8 mouse cellular contexts compared by ENCODE assay signal in the genomic region with DNA sequence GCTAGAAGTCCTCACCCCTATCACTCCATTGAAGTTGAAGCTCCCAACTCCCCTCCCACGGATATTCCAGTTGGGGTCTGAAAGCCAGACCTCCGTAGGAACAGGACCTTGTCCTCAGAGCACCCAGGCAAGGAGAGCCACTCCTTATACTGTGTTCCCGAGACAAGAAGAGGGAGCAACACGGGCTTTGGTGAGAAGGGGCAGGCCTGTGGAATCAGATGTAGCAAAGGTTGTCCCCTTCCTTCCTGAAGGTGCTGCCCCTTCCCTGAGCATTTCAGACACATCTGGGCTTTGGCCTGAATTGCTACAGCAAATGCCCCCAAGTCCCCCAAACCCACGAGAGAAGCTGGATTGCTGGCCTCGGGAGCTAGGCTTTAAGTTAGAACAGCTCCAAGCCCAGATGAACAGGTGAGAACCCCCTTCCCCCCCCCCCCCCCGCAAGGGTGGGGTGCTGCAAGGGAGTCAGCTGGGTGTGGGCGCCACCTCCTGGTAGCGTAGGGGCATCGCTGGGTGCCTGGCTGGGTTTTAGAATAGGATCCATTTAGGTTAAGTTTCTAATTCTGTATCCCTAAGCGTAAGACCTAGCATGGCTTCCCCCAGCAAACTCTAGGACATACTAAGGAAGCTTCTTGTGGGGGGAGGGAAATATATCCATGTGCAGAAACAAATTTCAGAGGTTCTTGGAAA. TPM values are rescaled to one million over a fixed set of nuclear protein-coding genes. Genes with fewer than 3 reads are reported as not detected.
DNase-seq lines count a peak whose midpoint lies in the region; ATAC-seq lines count a peak whose summit lies in the region.

No protein-coding gene starts in this region.

- H3K27ac ChIP-seq in liver, embryonic 16.5 days (ENCODE audit: low read length), result no peak overlapping the region

- peak; percentile 77 for ATAC-seq in CD4-positive, CD25-positive, alpha-beta regulatory T cell, adult 4 months
- ATAC-seq in liver, embryonic 16.5 days (ENCODE audit: low read depth), result peak; percentile 47

- H3K4me1 ChIP-seq in liver, embryonic 16.5 days (ENCODE audit: control insufficient read depth, low read depth, low read length), result peaks cover 15% of the 10 kb centered on the region

- H3K36me3 ChIP-seq in liver, embryonic 16.5 days (ENCODE audit: control insufficient read depth, insufficient read depth), result peaks cover 3% of the 10 kb centered on the region; the same call in 1 of the 2 replicates

- no peak overlapping the region for H3K9ac ChIP-seq in liver, embryonic 16.5 days (ENCODE audit: low read depth, low read length)

- H3K4me2 ChIP-seq in liver, embryonic 16.5 days (ENCODE audit: low read depth, low read length), result no peak overlapping the region

- no peak overlapping the region for H3K4me3 ChIP-seq in liver, embryonic 16.5 days (ENCODE audit: low read depth, low read length)

- no peaks in the 10 kb centered on the region for H3K9me3 ChIP-seq in liver, embryonic 16.5 days (replicated peaks; ENCODE audit: control insufficient read depth, low read length)

- DNase-seq in MN1 (ENCODE audit: low spot score), result peak; percentile 44
- peak; percentile 78 to 82 for DNase-seq in cerebellum, postnatal 25 days
- DNase-seq in heart, adult 9 months (ENCODE audit: low spot score in 2 of 2), result peak; percentile 39 to 51
- peak; percentile 65 to 75 for DNase-seq in kidney, postnatal 25 days
- peak; percentile 58 for DNase-seq in right cerebral cortex, adult 18-20 months
- no peak for DNase-seq in urinary bladder, postnatal 4 days (ENCODE audit: low spot score in 2 of 2)

- WGBS in liver, embryonic 16.5 days (ENCODE audit: insufficient replicate concordance), result 25% methylated on average over 11 of the region's 11 CpGs

- peaks cover 44% of the 10 kb centered on the region for H3K27me3 ChIP-seq in liver, embryonic 16.5 days (ENCODE audit: control insufficient read depth, insufficient read depth, low read depth, low read length)

RNA-seq across cellular contexts. Expression of a gene that starts 10.1 kb away (rescaled TPM):
- polyA plus RNA-seq in CD4-positive, CD25-positive, alpha-beta regulatory T cell, adult 4 months (2017; shearing (Covaris generic)), result 10 to 100 TPM; 23.9 to 26.4 TPM
- polyA plus RNA-seq in liver, embryonic 16.5 days (2015; fragmentation: Nextera tagmentation; extraction: Ambion mirVana), result 25.1 and 27.5 TPM in 2 replicates

RNA-seq across cellular contexts. Expression of a gene that starts 18.7 kb away (rescaled TPM):
- under 1 TPM in 1 of 2 experiments, not detected in 1; 0.18 TPM for polyA plus RNA-seq in CD4-positive, CD25-positive, alpha-beta regulatory T cell, adult 4 months (2017; shearing (Covaris generic))
- polyA plus RNA-seq in liver, embryonic 16.5 days (2015; fragmentation: Nextera tagmentation; extraction: Ambion mirVana), result 0.05 and 0.08 TPM in 2 replicates

RNA-seq across cellular contexts. Expression of a gene that starts 32.1 kb away (rescaled TPM):
- polyA plus RNA-seq in CD4-positive, CD25-positive, alpha-beta regulatory T cell, adult 4 months (2017; shearing (Covaris generic)), result not detected
- polyA plus RNA-seq in liver, embryonic 16.5 days (2015; fragmentation: Nextera tagmentation; extraction: Ambion mirVana), result not detected in 2 replicates

RNA-seq across cellular contexts. Expression of a gene that starts 39.3 kb away (rescaled TPM):
- polyA plus RNA-seq in CD4-positive, CD25-positive, alpha-beta regulatory T cell, adult 4 months (2017; shearing (Covaris generic)), result 10 to 100 TPM in 1 of 2 experiments, 1 to 10 TPM in 1; 7.4 to 18.0 TPM
- polyA plus RNA-seq in liver, embryonic 16.5 days (2015; fragmentation: Nextera tagmentation; extraction: Ambion mirVana), result 5.6 and 6.4 TPM in 2 replicates

RNA-seq across cellular contexts. Expression of a gene that starts 57.8 kb away (rescaled TPM):
- polyA plus RNA-seq in CD4-positive, CD25-positive, alpha-beta regulatory T cell, adult 4 months (2017; shearing (Covaris generic)), result 10 to 100 TPM; 30.1 to 37.1 TPM
- polyA plus RNA-seq in liver, embryonic 16.5 days (2015; fragmentation: Nextera tagmentation; extraction: Ambion mirVana), result 2.4 and 3.6 TPM in 2 replicates

Comparison
In these comparisons a context has a peak if more than half of its experiments do, and no peak if none do; other contexts are left out.
1. DNase-seq: peak in MN1 (single experiment), cerebellum, postnatal 25 days (2 of 2), heart, adult 9 months (2 of 2), kidney, postnatal 25 days (2 of 2) and right cerebral cortex, adult 18-20 months (single experiment); none in urinary bladder, postnatal 4 days (0 of 2).